Mouse (Mus musculus): ENCODE data around the gene Lamp3. TPM values are rescaled to one million over a fixed set of nuclear protein-coding genes. Genes with fewer than 3 reads are reported as not detected.
"Not testable (repeated sequence)": the region's sequence is repeated elsewhere in the genome, so short reads cannot be mapped to it uniquely, and the experiment has no call there.

Lamp3 gene
- polyA plus RNA-seq, 1 experiment from 2014 or later, result not detected

GRCm38 (mm10) chr16:19611782-19612181 is 94.4 kb downstream of the Lamp3 start, which contains the start of gene Olfr170:
Gene Olfr170 (minus strand): TSS chr16:19611882.
- not testable (repeated sequence) for H3K27ac ChIP-seq (ENCODE audit: low read depth, low read length); H3K27me3 ChIP-seq (ENCODE audit: control insufficient read depth, insufficient read depth, low read length); H3K36me3 ChIP-seq (ENCODE audit: control insufficient read depth, insufficient read depth, low read length); H3K9me3 ChIP-seq (ENCODE audit: control insufficient read depth, low read length); H3K4me3 ChIP-seq (ENCODE audit: low read depth, low read length); H3K4me1 ChIP-seq (ENCODE audit: control insufficient read depth, insufficient read depth, low read length); DNase-seq (ENCODE audit: low spot score); ATAC-seq (ENCODE audit: insufficient read depth, low FRiP score, low TSS enrichment); H3K9ac ChIP-seq (ENCODE audit: low read length); H3K4me2 ChIP-seq (ENCODE audit: low read depth)
- WGBS, result 94% methylated on average over 2 of the region's 2 CpGs

Other genes starting within 250 kb of the Lamp3 start
- gene Olfr166, start 222.7 kb downstream of the Lamp3 start, polyA plus RNA-seq (2014; fragmentation: Nextera tagmentation; extraction: Ambion mirVana), result not detected in 2 replicates
- gene Olfr167, start 184.1 kb downstream of the Lamp3 start, polyA plus RNA-seq (2014; fragmentation: Nextera tagmentation; extraction: Ambion mirVana), result not detected in 2 replicates
- gene Olfr168, start 170.8 kb downstream of the Lamp3 start, polyA plus RNA-seq (2014; fragmentation: Nextera tagmentation; extraction: Ambion mirVana), result not detected in 2 replicates
- not detected in 2 replicates for gene Olfr169, start 134.6 kb downstream of the Lamp3 start, polyA plus RNA-seq (2014; fragmentation: Nextera tagmentation; extraction: Ambion mirVana)
- gene Olfr170, start 94.5 kb downstream of the Lamp3 start, polyA plus RNA-seq (2014; fragmentation: Nextera tagmentation; extraction: Ambion mirVana), result not detected in 2 replicates
- not detected in 2 replicates for gene Olfr171, start 76.5 kb downstream of the Lamp3 start, polyA plus RNA-seq (2014; fragmentation: Nextera tagmentation; extraction: Ambion mirVana)
- 51.6 and 52.2 TPM in 2 replicates for gene B3gnt5, start 53.8 kb upstream of the Lamp3 start, polyA plus RNA-seq (2014; fragmentation: Nextera tagmentation; extraction: Ambion mirVana)

All from neural tube, embryonic 11.5 days (tissue).